Mouse (Mus musculus) Patski (cell line): ENCODE results near the gene Gal3st2c. TPM values are rescaled to one million over a fixed set of nuclear protein-coding genes. Genes with fewer than 3 reads are reported as not detected.
"Not testable (repeated sequence)": the region's sequence is repeated elsewhere in the genome, so short reads cannot be mapped to it uniquely, and the experiment has no call there.

Experiments
- ATAC-seq: fragments of 100-300 bp; one replicate; pipeline ENCODE4 v1.8.0; 2021
- CTCF ChIA-PET: fragments of 350-600 bp; sonication (Branson Sonifier 250); formaldehyde crosslinking; loops from one replicate; lab custom pipeline; 2022; ENCODE audit warnings: inconsistent platforms; lab: Charles Lee
- POLR2A ChIA-PET: fragments of 350-600 bp; sonication (Branson Sonifier 250); formaldehyde crosslinking; loops from one replicate; lab custom pipeline; 2022; ENCODE audit warnings: antibody characterized with exemption, inconsistent platforms; lab: Charles Lee
- DNase-seq: peaks from one replicate; pipeline ENCODE4 v3.0.0-alpha.2; 2011; ENCODE audit warnings: low read depth, low spot score
- H3K27me3 ChIP-seq: fragments of 371-371 bp; one replicate; pipeline ENCODE4 v1.5.1; 2021
- CTCF ChIP-seq: fragments of 100-300 bp; IDR thresholded peaks from one replicate; pipeline ENCODE4 v1.5.1; 2021
- in situ Hi-C: fragments of 300-500 bp; cut with MboI; formaldehyde crosslinking; loops from 3 replicates; pipeline ENCODE4 v1.11.1; 2018; ENCODE audit warnings: low pct_unique_long_range_greater_than_20kb, mixed read lengths
- polyA plus RNA-seq: library from polyadenylated mRNA; unstranded; gene quantifications from one replicate; pipeline ENCODE4 v1.2.3, GENCODE M21; 2021

Gene Gal3st2c
- polyA plus RNA-seq, 1 experiment from 2014 or later, result 0.06 TPM

DNA sequence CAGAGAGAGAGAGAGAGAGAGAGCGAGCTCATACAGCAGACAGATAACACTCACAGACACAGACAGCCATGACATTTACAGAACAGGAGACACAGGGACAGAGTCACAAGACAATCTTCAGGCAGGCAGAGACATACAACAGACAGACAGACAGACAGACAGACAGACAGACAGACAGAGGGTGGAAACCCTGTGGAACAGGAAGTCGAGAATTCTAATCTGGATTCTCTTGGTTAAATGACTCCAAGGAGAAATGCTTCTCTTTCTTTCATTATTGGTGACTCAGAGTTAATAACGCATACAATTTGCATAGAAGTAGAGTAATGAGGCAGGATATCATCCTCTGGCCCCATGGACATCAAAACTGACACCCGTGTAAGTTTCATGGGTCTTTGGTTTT lies 56.2 kb downstream of the Gal3st2c start:
- no peak for DNase-seq
- POLR2A ChIA-PET, result no interaction called here
- no peak for ATAC-seq
- CTCF ChIA-PET, result no interaction called here
- in situ Hi-C loops, result no loop called here
- H3K27me3 ChIP-seq, result no peaks in the 10 kb centered on the region
- TF ChIP-seq CTCF, result no peak

DNA sequence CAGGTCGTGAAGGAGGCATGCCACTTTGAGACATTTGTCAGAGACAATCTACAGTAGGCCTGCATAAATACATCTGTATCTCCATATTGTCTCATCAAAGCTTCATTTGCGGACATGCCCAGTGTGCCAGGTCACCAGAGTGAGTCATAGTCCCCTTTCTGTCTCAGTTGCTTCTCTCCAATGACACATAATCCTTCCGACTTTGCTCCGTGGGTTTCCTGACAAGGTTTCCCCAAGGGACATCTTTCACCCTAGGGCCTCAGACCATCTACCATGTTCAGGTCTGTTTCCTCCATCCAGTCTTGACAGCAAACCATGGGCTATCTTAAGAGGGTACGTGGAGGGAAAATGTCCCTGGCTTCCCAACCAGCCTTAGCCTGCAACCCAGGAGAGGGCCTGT lies 60.8 kb downstream of the Gal3st2c start:
- ChIA-PET POLR2A (no interaction called here), CTCF (no interaction called here)
- peaks cover 5% of the 10 kb centered on the region for H3K27me3 ChIP-seq
- ATAC-seq (no peak), DNase-seq (no peak)
- TF ChIP-seq CTCF, result no peak
- in situ Hi-C loops, result no loop called here

- H3K27me3 ChIP-seq, result peaks cover 5% of the 10 kb centered on the region
- ChIA-PET CTCF (no interaction called here), POLR2A (no interaction called here)
- ATAC-seq, result no peak
- TF ChIP-seq CTCF, result no peak
- DNase-seq, result no peak
- in situ Hi-C loops, result no loop called here
These were observed 62.1 kb downstream of the Gal3st2c start, which contains the start of gene Pdcd1 for GRCm38 (mm10) chr1:94052373-94052772. Pdcd1 (minus strand) TSS chr1:94052553.

- CTCF ChIA-PET, result no interaction called here
- ATAC-seq (no peak), DNase-seq (no peak)
- peaks cover 5% of the 10 kb centered on the region for H3K27me3 ChIP-seq
- POLR2A ChIA-PET, result no interaction called here
- in situ Hi-C loops, result no loop called here
- TF ChIP-seq CTCF, result no peak
These were observed 63.4 kb downstream of the Gal3st2c start for GRCm38 (mm10) chr1:94053530-94054216.

GRCm38 (mm10) chr1:94054481-94054880 lies 64.2 kb downstream of the Gal3st2c start:
- no peak for TF ChIP-seq CTCF
- ATAC-seq, result no peak

GRCm38 (mm10) chr1:94055966-94056365 lies 65.7 kb downstream of the Gal3st2c start:
- POLR2A ChIA-PET, result no interaction called here
- DNase-seq (no peak), ATAC-seq (no peak)
- CTCF ChIA-PET, result no interaction called here
- no peak for TF ChIP-seq CTCF
- H3K27me3 ChIP-seq, result peaks cover 5% of the 10 kb centered on the region
- in situ Hi-C loops, result no loop called here

More at GRCm38 (mm10) chr1:94054481-94054880, 64.2 kb downstream of the Gal3st2c start:
- in situ Hi-C loops, result no loop called here
- no peak for DNase-seq
- peaks cover 5% of the 10 kb centered on the region for H3K27me3 ChIP-seq
- POLR2A ChIA-PET, result no interaction called here
- CTCF ChIA-PET, result no interaction called here

DNA sequence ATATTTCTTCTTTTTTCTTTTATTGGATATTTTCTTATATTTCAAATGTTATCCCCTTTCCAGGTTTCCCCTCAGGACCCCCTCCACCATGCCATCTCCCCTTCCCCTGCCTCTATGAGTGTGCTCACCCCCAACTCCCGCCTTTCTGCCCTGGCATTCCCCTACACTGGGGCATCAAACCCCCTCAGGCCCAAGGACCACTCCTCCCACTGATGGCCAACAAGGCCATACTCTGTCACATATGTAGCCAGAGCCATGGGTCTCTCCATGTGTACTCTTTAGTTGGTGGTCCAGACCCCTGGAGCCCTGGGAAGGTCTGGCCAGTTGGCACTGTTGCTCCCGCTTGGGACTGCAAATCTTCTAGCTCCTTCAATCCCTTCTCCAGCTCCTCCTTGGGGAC lies 67.1 kb downstream of the Gal3st2c start:
- POLR2A ChIA-PET, result interaction anchor here (0.6 kb wide), 1 partner anchor 24 kb away, joined by 3 read pairs; no protein-coding TSS in a partner anchor
- TF ChIP-seq CTCF, result no peak
- no peak for DNase-seq
- ATAC-seq, result no peak
- H3K27me3 ChIP-seq, result peaks cover 5% of the 10 kb centered on the region
- CTCF ChIA-PET, result no interaction called here
- in situ Hi-C loops, result no loop called here

- CTCF ChIA-PET, ATAC-seq, DNase-seq, H3K27me3 ChIP-seq, in situ Hi-C loops, POLR2A ChIA-PET: not testable (repeated sequence)
These were observed 68.0 kb downstream of the Gal3st2c start for GRCm38 (mm10) chr1:94058281-94058680.

Other genes starting within 250 kb of the Gal3st2c start
- gene Atg4b, start 239.0 kb upstream of the Gal3st2c start, polyA plus RNA-seq, result 74.5 TPM
- 86.0 TPM for gene Thap4, start 235.6 kb upstream of the Gal3st2c start, polyA plus RNA-seq
- gene Dtymk, start 188.6 kb upstream of the Gal3st2c start, polyA plus RNA-seq, result 86.4 TPM
- gene Ing5, start 186.5 kb upstream of the Gal3st2c start, polyA plus RNA-seq, result 10.4 TPM
- gene D2hgdh, start 165.6 kb upstream of the Gal3st2c start, polyA plus RNA-seq, result 34.9 TPM
- gene Gal3st2, start 129.2 kb upstream of the Gal3st2c start, polyA plus RNA-seq, result not detected
- 0.28 TPM for gene Gal3st2b, start 72.2 kb upstream of the Gal3st2c start, polyA plus RNA-seq
- not detected for gene Neu4, start 29.9 kb downstream of the Gal3st2c start, polyA plus RNA-seq
- not detected for gene Pdcd1, start 62.0 kb downstream of the Gal3st2c start, polyA plus RNA-seq